Mouse (Mus musculus) yolk sac, embryonic 10.5 days (tissue): ENCODE data around the gene Plcb2.

Experiments used
- DNase-seq: peaks from one replicate; pipeline ENCODE4 v3.0.0-alpha.2; 2017; ENCODE audit warnings: low spot score

The Plcb2 gene

DNA sequence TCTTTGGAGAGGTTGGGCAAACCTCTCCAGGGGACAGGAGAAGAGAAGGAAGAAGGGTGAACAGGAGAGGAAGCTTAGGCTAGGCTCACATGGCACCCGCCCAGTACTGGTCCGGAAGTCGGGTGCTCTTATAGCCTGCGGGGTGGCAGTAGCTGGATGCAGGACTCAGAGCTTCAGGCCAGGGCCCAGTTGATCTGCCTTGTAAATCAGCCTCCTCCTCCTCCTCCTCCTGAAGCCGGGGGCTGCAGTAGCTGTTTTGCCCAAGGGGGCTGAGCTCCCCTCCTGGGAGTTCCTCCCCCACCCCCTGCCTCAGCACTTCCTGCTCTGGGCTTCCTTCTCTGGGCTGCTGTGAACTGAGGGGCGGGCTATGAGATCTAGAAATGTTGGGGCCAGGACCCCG lies at the start of gene Plcb2:
Gene Plcb2 (minus strand): TSS at position 102 of the 400 bp plus-strand sequence.
- DNase-seq: peak; percentile 25

GRCm38 (mm10) chr2:118776295-118776694 lies 48.1 kb upstream of the Plcb2 start:
- DNase-seq: no peak

- DNase-seq: no peak
These were observed 47.6 kb upstream of the Plcb2 start for GRCm38 (mm10) chr2:118775846-118776245.

- no peak for DNase-seq
These were observed 47.2 kb upstream of the Plcb2 start for GRCm38 (mm10) chr2:118775396-118775795.

DNA sequence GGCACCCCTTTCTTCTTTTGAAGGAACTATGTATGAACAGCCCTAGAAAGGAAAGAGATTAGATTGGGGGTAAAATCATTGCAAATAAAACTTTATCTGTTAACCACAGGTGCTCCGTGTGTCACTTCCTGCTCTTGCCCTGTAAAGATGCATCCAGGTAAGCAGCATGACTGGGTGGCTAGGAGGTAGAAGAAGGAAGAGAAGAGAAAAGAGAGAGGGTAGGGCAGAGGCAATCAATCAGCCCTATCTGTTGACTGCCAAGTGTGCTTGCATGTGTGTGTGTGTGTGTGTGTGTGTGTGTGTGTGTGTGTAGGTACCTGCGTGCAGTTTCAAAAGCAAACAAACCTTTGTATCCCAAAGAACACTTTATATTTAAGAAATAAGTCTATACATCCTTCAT lies 46.3 kb upstream of the Plcb2 start:
- no peak for DNase-seq

DNA sequence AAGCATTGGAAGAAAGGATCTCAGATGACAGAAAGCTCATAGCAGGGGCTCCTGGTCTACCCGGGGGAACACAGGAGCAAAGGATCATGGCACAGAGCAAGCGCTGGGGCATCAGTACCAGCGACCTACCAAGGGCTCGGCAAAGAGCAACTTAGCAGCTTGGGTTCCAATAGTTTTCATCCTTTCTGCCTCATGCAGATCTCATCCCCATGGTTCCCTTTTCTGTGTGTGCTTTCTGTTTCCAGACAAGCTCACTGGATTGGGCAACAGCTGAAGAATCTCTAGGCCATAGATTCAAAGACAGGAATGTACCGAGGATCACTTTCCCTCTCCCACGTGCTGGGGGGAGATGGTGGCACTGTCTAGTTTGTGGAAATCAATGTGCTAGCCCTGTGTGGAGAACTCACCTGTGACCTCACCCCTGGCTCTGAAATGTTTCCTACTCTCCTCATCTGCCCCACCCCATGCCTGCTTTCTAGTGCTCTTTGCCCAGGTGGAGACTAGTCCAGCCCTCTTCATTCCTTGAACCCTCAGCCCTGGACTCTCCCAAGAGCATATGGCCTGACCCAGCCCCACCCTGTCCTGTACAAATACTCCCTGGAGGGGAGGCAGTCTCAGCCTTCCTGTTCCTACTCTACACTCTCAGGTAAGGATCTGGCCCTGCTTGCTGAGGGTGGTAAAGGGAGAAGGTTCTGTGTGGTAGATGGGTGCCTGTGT lies 44.1 kb upstream of the Plcb2 start, which contains the start of gene Phgr1:
Gene Phgr1 (plus strand): TSS at position 612 of the 717 bp plus-strand sequence.
- DNase-seq: peak; percentile 73

GRCm38 (mm10) chr2:118766041-118767033 lies 38.1 kb upstream of the Plcb2 start:
- DNase-seq: peak; percentile 41

DNA sequence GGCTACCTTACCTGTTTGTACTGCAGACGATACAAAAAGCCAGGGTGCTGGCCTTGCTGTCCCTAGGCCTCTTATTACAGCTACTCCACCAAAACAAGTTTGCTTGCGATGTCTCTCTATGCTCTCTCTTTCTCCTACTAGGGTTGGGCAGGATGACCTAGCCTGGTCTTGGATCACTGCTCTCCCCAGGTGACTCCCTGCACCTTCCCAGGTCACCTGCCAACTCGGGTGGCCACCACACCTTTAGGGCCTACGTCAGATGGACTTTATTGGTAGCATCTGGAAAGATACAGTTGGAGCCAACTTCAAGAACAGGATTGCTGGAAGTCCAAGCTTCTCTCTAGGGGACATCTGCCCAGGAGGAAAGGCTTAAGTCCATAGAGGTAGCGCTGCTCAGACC lies 36.6 kb upstream of the Plcb2 start:
- DNase-seq: no peak

GRCm38 (mm10) chr2:118764094-118764831 lies 36.0 kb upstream of the Plcb2 start:
- peak; percentile 55 for DNase-seq

- no peak for DNase-seq
These were observed 35.2 kb upstream of the Plcb2 start for GRCm38 (mm10) chr2:118763469-118763868.

- DNase-seq: no peak
These were observed 34.5 kb upstream of the Plcb2 start for GRCm38 (mm10) chr2:118762784-118763148.

- peak; percentile 81 for DNase-seq
These were observed 33.9 kb upstream of the Plcb2 start, which contains the start of gene Ccdc9b for GRCm38 (mm10) chr2:118761906-118762783. Gene Ccdc9b (minus strand): TSS chr2:118762661.

DNA sequence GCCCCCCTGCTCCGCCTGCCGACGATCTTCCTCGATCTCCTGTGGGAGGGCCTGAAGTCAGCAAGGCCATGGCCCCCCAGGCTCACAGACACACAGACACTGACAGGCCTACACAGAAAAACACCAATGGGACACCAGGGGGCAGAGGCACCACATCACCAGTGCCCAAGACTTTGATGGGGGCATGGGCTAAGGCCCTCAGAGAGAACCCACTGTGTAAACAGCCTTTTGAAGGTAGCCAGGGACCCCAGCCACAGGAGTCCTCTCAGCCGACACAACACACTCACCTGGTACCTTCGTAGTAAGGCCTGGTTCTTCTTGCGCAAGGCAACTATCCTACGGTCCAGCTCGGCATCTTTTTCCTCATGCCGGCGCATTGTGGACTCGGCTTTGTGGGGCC lies 33.1 kb upstream of the Plcb2 start:
- DNase-seq: no peak

GRCm38 (mm10) chr2:118760311-118761025 lies 32.2 kb upstream of the Plcb2 start:
- no peak for DNase-seq

- DNase-seq: peak; percentile 70
These were observed 31.6 kb upstream of the Plcb2 start for GRCm38 (mm10) chr2:118759828-118760227.

DNA sequence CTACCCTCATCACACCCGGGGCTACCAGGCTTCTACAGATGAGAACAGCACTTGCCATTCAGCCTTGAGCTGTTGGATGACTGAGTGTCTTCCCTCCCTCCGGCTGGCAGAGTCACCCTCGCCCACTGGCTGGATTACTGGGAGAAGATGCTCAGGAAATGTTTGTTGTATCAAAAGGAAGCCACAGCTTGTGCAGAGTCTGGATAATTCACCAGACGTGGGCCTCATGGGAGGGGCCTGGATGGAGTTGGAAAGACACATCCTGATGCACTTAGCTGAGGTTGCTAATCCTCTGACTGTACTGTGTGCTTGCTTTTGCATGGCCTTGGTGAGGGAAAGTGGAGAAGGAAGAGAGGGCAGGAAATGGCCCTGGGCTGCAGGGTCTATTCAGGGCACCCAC lies 27.9 kb upstream of the Plcb2 start:
- no peak for DNase-seq

GRCm38 (mm10) chr2:118755407-118755806 lies 27.2 kb upstream of the Plcb2 start:
- no peak for DNase-seq

GRCm38 (mm10) chr2:118754143-118754542 lies 25.9 kb upstream of the Plcb2 start:
- no peak for DNase-seq

DNA sequence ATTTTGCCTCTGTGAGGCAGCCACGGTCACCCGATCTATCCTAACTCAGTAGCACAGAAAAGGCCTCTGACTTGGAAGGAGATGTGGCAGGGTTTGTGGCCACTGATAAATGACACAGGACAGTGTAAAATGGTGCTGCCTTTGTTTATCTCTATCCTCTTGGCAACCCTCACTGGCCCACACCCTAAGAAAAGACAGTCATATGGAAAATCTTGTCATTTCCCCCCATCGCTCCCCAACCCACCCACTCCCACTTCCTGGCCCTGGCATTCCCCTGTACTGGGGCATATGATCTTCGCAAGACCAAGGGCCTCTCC lies 24.5 kb upstream of the Plcb2 start:
- no peak for DNase-seq

DNA sequence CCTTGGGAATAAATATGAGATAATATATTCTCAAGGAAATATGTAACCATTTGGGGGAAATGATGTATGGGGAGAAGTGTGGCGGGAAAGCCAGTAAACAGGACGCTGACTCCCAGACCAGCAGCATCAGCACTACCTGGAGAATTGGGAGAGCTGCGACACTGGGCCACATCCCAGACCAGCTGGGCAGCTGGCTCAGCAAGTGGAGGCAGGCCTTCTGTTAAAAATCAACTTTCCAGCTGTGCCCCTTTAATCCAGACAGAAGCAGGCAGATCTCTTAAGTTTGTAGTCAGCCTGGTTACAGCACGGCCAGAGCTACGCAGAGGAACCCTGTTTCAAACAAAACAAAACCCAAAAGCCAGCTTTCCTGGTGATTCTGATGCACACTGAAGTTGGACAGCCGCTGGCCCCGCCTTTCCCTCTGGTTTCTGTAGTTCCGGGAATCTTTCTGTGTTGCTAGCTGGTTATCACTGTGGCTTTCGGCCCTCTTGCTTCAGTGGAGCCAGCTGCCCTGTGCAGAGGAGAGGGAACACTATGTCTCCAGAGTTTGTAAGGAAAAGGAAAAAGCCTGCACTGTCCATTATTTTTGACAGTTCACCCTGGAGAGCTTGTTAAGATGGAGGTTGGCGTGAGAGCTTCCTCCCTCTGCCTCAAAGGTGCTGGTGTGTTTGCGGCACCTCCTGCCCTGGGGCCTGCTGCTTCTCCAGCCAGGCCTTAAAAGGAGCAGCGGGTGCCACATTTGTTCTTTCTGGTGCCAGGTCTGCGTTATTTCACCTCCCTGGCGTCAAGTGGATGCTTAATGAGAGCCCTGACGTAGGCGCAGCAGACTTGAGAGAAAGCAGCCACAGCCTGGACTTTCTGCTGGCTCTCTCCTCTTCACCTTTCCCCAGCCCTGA lies 23.9 kb upstream of the Plcb2 start:
- DNase-seq: no peak
